Mouse (Mus musculus) fibroblast of lung, adult 2 months (primary cell): ENCODE data around the gene Olfr1341.

Experiments
- DNase-seq: peaks from one replicate; pipeline ENCODE4 v3.0.0-alpha.2; 2011; ENCODE audit warnings: low read depth

Gene Olfr1341

DNA sequence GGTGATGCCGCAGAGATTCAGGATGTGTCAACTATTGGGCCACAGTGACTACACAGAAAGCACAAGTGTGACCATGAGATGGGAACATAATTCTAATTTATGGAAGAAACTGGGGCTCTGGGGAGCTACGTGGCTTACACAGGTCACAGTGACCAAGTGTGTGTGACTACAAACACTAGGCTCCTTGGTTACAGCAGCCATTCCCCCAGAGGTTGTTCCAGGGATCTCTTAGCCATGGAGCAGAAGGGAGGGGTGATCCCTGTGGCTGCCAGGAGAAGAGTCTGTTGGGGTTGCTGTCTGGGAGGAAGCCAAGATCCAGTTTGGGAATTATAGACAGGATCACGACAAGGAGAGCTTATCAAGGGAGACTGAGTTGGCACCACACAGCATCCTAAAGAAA, at the start of gene Olfr1341:
Olfr1341 (plus strand) TSS at position 301 of the 400 bp plus-strand sequence.
- DNase-seq, result no peak

DNA sequence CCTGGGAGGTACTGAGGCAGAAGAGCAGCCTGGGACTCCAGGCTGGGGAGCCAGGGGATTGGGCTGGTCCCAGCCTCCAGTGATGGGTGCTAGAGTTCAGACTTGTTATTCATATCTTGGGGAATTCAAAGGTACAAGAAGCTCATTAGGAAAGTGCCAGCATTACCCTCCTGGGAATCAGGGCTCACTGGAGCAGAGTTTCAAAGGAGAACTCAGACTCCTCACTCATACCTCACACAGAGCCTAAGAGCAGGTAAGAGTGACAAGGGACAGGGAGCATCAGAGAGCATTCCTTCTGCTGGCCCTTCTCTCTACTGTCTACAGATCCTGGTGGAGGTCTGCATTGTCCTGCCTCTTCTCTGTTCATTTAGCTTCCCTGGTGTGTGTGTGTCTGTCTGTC, 44.7 kb upstream of the Olfr1341 start, which contains the start of gene Olfr62:
Olfr62 (plus strand) TSS at position 301 of the 400 bp plus-strand sequence.
- DNase-seq, result no peak

DNA sequence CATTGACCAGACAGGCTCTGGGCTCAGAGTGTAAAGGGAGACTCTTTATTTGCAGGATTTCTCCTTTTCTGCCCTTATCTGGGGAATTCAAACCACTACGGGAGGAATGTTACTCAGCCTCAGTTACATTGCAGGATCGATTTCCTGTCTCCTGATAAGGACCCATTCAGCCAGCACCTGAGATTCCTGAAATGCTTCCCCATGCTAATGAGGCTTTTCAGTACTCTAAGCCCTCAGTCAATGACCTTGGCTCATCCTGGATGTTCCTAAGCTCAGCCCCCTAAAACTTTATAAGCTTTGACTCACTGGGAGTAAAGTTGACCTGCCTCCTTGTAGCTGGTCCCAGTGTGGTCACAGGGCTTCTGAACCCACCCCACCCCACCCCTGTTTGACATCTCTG, 16.2 kb upstream of the Olfr1341 start:
- DNase-seq, result no peak

DNA sequence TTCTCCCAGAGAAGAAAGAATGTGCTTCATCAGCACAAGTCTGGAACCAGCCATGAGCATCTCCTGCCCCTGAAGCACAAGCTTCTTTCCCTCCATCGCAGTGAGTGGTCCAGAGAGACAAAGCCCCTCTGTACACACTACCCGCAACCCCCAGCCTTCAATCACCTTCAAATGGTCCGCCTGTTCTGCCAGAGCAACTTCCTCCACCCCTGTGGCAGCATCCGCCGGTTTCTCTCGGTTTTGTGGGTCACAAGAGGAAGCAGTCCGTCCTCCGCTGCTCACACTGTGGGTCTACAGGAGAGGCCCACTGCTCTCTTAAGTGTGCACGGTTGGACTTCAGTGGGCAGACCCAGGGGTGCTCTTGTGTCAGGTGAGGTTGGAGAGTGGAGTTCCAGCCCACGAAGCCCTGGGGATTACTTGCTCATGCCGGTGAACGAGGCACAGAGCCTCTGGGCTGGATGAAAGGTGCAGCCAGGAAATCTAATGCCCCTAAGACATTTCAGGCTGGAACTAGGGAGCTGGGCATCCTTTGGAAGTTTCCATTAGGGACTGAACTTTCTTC, 10.8 kb upstream of the Olfr1341 start, which contains the start of gene Olfr1342:
Olfr1342 (minus strand) TSS at position 345 of the 562 bp plus-strand sequence.
- no peak for DNase-seq

DNA sequence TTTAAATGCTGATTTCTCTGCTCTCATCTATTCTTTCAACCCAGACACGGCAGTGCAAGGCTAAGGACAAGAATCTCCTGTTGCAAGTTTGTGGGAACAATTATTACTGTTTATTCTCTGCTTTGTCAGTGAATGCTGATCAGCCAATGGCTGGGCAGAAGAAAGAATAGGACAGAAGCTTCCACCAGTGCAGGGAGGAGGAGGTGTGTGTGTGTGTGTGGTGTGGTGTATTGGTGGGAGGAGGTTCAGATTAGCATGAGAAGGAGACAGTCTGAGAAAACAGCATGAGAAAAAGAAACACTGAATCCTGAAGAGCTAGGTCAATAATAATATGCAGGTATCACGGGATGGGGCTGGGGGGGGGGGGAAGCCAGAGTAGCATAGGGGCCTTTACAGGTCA, 9.5 kb upstream of the Olfr1341 start:
- DNase-seq, result no peak

DNA sequence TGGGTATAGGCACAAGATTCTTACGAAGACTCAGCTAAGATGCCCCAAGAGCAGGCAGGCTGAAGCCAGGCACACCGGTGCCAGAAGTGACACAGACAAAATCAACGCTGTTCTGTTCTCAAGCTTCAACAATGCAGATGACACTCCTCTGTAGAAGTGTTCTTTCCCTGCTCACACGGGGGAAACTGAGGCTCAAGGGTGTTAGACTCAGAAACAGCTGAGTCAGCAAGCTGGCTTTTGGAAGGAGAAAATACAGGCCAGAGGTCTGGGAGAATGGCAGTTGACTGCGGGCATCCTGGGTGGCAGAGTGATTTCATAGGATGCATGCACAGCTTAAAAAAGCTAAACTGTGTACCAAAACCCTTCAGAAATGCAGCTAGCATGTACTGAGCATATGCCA, 4.8 kb downstream of the Olfr1341 start:
- DNase-seq, result no peak

DNA sequence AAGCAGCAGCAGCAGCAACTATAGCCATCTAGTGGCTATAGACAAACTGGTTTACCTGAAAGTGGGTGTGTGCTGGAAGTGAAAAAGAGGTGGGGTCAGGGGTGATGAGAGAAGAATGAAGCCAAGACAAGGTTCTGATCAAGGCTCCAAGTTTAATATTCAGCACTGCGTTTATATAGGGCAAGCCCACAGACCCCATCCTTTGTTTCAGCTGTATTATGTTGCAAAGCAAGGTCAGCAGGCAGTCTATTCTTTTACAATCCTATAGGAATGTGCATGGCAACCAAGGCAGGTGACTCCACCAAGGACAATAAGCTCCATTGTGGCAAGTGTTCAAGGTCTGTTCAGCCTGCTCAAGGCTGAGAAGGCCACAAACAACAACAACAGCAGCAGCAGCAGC, 8.3 kb downstream of the Olfr1341 start:
- no peak for DNase-seq

DNA sequence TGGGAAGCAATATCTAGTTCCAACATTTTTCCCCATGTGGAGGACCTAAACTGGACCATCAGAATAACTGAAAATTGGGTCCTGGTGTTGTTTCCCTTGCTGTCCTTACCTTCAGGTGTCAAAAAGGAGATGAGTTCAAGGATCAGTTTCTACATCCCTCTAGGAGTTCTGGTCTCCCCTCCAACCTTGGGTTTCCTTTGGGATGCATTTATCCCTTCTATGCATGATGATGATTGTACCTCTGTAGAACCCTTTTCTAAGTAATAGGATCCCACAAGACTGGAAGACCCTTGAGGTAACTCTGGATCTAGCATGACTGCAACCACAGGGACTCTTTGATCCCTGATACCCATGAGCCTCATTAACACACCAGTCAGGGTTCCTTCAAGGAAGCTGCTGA, 16.5 kb downstream of the Olfr1341 start, which contains the start of gene Olfr1340:
Olfr1340 (plus strand) TSS at position 301 of the 400 bp plus-strand sequence.
- no peak for DNase-seq

DNA sequence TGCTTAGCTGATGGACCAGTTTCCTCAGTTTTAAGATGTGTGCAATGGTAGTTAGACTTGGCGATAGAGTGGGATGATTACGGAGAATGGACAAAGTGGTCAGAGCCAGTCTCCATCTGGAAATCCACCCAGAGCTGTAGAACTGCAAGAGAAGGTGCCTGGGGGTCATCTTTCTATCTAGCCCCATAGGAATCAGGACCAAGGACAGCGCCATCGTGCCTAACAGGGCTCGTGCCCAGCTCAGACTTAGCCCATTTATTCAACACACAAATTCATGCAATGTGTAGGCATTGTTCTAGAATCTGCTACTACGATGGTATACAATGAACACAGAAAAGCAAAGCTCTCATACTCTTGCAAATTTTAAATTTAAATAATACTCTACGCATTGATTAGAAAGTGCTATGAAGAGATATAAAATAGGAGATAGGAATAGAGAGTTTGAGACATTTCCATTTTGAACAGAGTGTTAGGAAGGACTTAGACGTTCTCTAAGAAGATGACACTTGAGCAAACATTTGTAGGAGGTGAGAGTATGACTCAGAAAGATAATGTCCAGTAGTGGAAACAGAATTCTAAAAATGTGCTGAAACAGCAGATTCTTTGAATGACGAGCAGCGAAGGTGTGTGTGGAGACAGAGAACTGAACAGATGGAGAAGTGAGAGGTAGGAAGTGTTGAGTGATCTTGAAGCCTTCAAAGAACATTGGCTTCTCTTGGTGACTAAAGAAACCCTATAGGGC, 18.6 kb downstream of the Olfr1341 start:
- no peak for DNase-seq

DNA sequence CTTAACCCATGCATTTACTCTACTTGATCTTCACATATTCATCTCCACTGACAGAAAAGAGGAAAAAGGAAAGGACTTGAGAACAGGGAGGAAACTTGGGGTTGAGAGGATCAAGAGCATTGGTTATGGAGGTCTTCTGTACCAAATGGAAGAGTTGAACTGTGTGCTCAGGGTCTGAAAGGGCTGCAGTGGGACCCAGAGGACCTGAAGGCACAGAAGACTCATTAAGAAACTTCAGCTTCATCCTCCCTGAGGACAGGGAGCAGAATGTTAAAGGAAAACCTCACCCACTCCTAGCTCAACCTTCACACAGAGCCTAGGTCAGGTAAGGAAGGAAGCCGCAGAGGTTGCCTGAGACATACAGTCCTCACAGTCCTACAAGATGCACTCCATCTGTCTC, 28.6 kb downstream of the Olfr1341 start, which contains the start of gene Olfr1339:
Olfr1339 (plus strand) TSS at position 301 of the 400 bp plus-strand sequence.
- DNase-seq, result no peak

DNA sequence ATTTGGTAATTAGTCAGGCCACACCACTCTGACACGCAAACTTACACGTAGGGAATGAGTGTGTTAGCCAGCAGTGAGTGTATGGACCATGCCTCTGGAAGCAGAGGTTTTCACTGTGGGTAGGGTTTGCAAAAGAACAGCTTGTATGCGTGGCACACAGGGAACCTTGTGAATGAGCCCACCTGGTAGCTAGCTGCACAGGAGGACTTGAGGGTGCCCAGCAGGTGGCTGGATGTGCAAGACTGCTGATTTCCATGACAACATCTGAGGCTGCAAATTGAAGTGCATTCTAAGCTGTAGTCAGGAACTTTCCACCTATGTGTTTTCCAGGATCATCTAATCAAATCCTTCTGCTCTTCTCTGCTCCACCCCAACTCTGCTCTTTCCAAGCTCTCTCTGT, 36.3 kb downstream of the Olfr1341 start:
- DNase-seq, result no peak

DNA sequence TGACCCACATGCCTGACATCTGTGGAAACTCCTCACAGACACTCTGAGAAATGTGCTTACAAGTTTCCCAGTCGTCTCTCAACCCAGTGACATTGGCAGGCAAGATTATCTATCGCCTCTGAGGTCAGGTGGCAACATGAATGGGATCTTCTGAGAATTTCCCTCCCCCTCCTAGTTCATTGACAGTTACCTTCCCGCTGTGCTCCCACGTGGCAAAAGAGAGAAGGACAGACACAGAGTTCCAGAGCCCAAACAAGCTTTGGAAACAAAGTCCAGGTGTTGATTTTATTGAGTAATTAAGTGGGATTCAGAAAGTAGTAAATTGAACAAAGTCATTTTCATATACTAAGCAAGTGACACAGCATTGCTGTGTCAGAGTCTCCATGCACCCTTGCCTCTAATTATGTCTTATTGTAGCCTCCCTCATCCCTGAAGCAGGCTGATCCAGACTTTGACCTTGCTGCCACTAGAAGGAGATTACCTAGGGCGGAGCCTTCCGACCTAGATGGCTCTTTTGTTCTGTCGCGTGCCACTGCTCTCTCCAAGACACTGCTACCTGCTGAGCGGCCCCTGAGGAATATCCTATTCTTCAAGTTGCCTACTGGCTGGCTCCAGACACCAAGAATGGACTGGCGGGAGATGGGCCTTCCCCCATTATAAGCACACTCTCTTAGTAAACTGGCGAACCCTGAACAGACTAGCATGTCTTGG, 37.8 kb downstream of the Olfr1341 start:
- no peak for DNase-seq

DNA sequence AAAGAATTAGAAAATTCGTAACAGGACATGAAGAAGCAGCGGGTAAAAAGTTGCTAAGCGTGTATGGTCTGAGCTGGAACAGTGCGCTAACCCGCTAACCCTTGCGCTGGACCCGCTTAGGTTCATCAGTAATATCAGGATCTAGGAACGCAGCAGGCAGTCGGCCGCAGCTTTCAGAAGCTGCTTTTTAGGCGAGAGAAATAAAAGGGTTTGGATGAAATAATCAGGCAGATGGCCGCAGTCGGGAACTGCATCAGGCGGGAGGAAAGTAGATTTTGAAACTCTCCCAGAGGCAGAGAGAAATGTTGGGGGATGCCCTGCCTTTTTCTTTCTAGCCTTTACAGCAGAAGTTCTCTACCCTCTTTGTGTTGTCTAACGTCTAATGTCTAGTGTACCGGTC, 38.6 kb downstream of the Olfr1341 start:
- no peak for DNase-seq

DNA sequence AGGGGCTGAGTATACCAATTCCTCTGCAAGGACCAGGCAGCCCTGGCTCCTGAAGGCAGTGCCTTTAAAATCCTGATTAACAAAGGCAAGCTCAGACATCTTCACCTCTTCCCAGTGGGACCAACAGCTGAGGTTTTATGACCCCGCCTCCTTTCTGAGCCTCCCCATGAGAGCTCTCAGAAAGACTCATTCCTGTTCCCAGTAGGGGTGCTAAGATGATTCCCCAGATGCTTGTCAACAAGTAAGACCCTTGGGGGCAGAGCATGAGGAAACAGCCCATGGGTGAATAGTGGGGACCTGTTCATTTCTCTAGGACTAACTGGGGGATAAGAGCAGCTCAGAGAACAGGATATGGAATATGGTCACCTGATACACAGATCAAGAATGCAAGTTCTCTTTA, 55.3 kb downstream of the Olfr1341 start, which contains the start of gene Olfr1338:
Olfr1338 (minus strand) TSS at position 101 of the 400 bp plus-strand sequence.
- DNase-seq, result no peak
